Mouse (Mus musculus): ENCODE results near the gene Isg20l2.

The Isg20l2 gene

DNA sequence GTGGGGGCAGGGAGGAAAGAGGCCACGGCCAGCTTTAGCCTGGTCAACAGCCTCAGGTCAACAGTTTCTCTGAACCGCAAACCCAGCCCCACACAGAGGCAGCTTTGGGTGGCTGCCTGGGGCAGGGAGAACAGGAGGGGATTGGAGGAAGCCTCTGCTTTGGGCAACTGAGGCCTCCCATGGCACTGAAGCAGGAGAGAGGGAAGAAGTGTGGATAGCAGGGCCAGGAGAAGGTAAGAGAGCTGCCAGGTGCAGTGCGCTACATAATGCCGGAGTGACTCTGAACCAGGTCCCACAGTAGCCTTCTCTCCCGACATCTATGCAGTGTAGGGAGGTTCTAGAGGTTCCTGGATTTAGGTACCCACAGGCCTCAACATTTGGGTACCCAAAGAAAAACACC lies 50.6 kb downstream of the Isg20l2 start:
- DNase-seq, result no peak

DNA sequence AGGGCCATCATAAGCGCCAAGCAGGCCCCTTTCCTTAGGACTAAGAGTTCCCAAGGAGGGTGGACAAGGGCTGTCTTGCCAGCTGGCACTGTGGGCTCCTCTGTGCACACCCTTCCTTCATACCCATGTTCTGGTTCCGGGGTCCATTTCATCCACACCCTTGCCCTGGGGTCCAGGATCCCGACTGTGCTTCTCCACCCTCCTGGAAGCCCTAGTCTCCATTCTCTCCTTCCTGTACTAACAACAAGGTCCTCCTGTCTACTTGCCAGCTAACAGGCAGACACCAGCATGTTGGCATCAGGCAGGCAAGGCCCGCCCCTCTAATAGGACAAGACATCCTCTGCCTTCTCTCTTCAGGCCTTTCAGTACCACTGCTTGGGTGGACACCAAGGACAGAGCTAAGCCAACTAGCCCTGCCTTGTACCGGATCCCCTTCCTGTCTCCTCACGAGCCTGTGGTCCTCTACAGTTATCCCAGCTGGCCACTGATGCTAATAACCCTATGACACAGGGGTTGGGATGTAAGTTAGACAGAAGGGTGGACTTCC lies 51.2 kb downstream of the Isg20l2 start:
- DNase-seq, result no peak

DNA sequence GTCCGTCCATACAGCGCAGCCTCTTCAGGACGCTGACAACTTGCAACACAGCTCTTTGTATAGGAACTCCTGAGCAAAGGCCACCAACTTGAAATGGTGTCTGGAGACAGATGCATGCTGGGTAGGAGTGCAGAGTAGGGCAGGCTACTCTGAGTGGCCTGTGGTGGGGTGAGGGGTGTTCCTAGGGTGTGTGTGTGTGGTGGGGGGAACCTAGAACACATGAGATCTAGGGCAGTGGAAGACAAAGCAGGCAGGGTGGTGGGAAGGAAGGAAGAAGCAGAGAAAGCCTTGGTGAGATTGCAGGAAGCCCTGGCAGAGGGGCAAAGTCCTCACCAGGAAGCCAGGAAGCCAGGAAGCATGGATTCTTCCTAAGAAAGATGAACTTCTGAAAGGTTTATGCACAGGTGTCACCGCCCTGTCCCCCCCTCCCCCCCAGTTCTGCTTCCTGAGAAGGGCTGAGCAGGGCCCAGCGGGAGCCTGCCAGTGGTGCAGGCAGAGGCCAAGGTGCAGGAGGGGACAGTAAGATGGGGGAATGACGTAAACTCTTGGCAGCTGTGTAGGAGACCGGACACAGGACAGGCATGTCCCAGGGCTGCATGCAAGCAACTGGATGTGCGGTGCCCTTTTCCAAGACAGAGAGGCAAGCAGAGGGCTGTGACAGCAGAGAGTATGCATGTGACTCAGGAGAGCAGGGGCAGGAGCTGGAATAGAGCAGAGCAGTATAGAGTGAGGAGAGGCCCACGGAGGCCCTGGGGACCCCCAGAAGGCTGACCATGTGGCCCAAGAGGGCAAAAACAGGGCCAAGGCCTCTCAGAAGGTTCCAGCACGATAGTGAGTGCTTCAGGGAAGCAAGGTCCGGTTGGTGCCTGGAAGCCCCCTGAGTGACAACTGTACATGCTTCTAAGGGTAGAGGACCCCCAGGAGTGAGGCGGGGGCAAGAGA lies 52.1 kb downstream of the Isg20l2 start:
- no peak for DNase-seq

DNA sequence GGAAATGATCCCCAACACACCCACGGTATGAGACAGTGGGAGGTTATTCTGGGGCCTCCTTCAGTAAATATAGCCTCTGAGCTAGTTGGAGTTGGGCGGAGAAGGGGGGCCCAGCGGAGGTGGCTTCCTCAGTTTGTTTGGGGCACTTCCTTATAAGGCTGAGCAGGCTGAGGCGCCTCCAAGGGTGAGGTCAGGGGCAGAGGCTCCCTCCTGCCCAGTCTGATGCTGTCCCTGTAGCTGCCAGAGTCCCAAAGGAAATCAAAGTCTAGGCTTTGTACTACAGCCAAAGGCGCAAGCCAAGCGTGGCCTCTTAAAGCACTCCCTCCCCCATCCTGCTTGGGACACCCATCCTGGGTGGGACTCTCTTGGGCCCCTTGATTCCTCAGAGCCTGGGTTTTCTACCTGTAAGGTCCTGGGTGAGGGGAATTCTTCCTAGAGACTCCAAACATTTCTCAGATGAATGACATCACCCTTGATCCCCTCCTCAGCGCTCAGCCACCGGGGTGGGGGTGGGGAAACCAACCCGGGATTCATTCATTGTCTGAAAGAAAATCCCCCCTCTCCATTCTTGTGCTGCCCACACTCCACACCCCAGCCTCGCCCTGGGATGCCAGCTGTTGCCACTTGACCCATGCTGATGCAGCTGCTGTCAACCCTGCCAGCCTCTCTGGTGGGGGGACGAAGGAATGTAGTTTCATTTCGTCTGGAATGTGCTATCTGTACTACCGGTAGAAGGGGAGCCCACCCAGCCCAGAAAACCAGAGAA lies 52.9 kb downstream of the Isg20l2 start:
- no peak for DNase-seq

DNA sequence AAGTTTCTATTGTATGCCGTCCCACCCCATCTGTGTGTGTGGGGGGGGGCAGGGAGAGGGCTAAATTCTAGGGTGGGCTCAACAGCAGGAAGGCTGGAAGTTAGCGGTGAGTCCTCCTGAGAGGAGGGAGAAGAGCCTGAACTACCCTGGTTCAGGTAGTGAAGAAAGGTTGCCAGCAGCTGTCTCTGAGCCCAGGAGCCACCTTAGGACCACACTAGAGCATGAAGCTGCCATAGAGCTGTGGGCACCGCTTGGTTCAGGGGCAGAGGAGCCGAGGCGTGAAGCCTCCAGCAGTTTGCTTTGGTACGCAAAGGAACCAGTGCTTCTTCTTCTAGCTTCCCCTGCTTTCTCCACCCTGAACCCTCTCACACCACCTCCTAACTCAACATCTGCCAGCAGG lies 53.5 kb downstream of the Isg20l2 start:
- DNase-seq, result no peak

DNA sequence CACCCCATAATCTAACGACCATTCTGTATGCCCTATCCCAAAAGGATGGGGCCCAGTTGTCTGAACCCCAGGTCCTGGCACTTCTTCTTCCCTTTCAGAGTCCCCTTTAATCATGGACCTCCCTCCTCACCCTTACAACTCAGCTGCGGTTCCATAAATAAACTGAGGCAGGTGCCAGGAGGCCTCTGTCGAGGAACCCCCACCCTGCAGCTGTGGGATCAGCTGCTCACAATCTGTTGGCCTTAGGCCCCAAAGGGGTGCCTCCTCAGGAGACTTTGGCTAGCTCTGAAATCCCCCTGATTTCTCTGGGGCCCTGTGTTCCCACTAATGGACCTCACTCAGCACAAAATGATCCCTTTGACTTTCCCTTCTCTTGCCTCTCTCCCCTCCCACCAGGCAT lies 54.0 kb downstream of the Isg20l2 start:
- no peak for DNase-seq

DNA sequence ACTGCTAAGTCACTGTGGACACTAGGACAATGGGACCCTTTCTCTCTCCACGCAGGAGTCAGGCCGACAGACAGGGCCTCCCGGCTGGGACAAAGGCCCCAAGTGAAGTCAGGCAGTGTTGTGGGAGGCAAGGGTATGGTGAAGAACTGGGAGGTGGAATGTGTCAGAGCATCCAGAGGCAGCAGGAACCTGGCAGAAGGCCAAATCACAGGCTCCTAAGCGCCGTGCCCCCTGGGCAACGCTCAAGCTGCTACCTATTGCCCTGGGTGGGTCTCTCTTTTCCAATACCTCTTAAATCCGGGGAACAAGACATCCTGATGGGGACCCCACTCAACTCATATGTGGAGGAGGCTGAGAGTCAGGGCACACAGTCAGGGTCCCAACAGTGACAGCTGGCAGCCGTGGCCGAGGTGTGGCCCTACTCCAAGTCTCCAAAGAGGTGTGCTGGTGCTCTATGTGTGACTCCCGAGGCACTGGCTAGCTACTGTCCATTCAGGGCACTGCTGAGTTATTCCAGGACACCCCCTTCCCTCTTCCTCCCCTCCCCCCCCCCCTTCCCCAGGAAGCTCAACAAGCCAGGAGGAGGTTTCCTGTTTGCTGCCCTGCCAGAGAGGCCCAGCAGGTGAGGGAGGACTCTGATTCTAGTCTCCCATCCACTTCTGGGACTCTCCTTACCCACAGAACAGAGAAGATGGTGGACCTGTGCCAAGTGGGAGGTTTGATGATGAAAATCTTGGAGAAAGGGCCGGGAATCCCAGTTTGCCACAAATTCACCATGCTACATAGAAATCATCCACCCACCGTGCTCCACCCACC lies 55.6 kb downstream of the Isg20l2 start:
- DNase-seq, result no peak

DNA sequence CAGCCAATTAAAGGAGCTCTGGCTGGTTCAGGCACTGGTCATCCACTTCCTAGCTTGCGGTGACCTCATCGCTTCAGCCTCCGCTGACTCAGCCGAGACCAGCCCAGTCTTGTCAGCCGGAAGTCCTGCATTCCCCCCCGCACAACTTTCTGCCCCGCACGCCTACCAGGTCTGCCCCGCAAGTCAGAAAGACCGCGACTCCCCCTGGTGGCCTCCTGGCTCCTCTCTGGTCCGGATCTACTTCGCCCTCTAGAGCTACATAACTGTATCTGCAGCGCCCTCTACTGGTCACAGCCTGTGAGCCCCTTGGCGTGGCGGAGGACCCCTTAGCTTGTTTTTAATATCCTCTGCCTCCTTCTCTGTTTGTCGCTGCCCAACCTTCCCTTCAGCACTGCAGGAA lies 56.8 kb downstream of the Isg20l2 start:
- DNase-seq, result peak; percentile 89

DNA sequence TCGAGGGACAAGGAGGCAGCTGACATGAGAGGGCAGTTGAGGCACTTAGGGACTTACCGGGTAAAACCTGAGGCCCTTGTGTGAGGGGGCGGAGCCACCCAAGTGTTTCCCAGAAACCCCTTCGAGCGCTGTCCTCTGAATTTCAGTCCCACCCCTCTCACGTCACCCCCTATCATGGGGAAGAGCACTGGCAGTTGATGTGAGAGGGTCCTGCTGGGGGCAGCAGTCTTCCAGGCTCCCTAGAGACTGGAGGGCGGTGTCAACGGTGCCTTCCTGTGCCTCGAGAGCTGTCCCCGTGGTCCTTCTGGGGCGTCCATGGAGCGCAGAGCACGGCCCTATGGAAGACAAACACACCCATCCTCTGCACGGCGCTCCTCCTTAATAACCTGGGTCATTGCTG lies 57.5 kb downstream of the Isg20l2 start:
- DNase-seq, result no peak

DNA sequence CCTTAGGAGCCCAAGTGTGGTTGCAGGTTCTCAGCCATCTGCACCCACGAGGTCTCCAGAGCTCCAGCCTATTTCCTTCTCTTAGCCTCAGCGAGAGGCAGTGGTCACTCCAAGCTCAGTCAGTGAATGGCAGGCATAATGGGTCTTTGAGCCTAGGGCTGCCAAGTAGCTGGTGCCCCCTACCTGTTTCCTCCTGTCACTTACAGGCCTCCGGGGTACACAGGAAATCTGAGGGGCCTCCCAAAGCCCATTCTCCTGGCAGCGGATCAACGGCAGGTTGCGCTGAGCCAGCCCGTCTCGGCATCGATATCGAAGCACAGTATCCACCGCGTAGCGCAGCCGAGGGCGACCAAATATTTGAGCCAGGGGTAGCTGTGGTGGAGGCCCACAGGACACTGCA lies 58.0 kb downstream of the Isg20l2 start:
- DNase-seq, result no peak

DNA sequence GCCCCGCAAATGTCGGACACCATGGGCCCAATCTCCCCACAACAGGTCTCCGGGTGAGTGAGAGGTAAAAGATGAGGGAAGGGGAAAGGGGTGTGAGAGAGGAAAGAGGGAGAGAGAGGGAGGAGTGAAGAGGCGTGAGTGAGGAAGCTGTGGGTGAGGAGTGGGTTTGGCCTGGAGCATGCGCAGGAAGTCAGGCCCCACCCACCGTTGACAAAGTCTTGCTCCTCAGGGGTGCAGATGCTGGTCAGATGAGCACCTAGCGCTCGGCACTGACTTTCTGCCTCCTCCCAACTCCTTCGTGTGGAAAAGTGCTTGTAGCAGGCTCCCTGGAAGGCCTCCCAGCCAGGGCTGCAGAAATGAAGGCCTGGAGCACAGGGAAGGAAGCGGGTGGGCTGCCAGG lies 59.8 kb downstream of the Isg20l2 start:
- no peak for DNase-seq
